Mouse (Mus musculus) ES-Bruce4 (cell line): ENCODE results near the gene Rtp4.

Source experiments
- CTCF ChIP-seq: IDR thresholded peaks from one replicate; pipeline ENCODE4 v1.8.1; 2011; ENCODE audit warnings: low read depth, low read length
- POLR2A ChIP-seq: IDR thresholded peaks from one replicate; pipeline ENCODE4 v1.8.1; 2011; ENCODE audit warnings: low read length; ENCODE audit not compliant: insufficient read depth

DNA sequence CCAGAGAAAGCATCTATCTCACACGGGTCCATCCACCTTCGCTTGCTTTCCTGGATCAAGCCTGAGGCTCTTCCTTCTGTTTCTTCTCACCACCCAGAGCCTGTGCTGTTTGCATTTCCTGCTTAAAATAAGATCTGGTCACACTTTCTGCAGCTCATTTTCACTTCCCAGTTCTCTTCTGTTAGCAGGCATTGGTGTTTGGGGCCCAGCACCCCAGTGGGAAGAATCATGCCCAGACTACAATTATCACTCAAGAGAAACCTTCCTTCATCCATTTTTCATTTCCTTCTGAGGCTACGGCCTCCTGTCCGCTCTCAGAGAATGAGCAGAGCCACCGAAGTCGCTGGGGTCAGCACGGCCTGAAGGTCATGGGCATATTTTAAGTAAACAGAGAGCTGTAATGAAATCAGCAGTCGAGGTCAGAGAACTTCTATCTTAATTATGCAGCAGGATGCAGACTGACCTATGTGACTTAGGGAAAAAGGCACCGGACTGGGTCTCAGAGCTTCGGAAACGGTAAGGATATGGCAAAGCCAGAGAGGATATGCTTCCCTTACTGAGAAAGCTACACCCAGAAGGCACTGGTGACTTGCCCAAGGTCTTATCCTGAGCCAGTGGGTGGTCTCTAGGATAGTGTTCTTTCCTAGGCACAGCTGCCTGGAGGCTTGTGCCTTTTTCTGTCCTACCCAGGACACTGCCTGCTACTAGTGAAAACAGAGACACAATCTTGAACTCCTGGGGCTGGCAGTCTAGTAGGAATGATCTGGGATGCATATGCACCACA lies 14.0 kb upstream of the Rtp4 start:
- TF ChIP-seq CTCF (no peak), POLR2A (no peak)
